Mouse (Mus musculus): ENCODE results near the gene Med24. TPM values are rescaled to one million over a fixed set of nuclear protein-coding genes. Genes with fewer than 3 reads are reported as not detected.

The Med24 gene
- polyA plus RNA-seq, 2 experiments = 43.9 to 83.4 TPM

DNA sequence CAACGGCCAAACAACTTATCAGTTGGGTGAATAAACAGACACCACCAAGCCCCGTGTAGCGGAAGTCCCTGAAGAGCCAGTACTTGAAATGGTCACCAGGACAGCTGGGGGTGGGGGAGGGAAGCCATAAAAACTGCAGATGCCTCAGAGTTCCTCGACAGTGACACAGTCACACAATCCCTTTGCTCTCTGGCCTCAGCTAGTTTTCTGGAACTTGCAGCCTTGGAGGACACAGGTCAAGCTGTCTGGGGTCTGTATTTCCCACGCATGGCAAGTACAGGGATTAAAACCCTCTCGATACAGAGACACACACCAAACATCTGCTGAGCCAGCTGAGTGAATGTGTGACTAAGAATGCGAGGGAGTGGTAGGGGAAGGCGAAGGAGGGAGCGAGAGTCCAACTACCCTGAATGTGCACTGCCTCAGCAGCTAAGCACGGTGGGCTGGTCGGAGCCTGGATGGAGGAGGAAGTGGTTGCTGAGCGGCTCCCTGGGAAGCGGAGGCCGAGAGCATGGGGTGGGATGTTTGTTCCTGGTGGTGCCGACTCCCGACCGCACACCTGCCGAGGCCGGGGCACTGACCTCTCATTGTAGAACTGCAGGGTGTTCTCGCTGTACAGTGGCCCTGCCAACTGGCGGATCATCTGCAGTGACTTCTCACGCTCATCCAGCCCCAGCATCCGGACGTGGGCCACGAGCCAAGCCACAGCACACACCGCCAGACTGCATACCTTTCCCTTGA lies 20.1 kb downstream of the Med24 start:
- H3K4me3 ChIP-seq (replicated peaks; ENCODE audit: low read length) = no peak overlapping the region
- no peaks in the 10 kb centered on the region for H3K9me3 ChIP-seq (ENCODE audit: control insufficient read depth, low read length)
- H3K27ac ChIP-seq (replicated peaks; ENCODE audit: low read depth, low read length) = no peak overlapping the region
- WGBS = 81% methylated on average over 26 of the region's 26 CpGs
- no peak for TF ChIP-seq POLR2A (IDR thresholded peaks at IDR 0.05; ENCODE audit: borderline replicate concordance, extremely low read depth, insufficient read depth, insufficient read length)
- H3K4me1 ChIP-seq (ENCODE audit: control insufficient read depth, insufficient read depth, low read length) = peaks cover 9% of the 10 kb centered on the region; the same call in 1 of the 2 replicates
- no peaks in the 10 kb centered on the region for H3K27me3 ChIP-seq (ENCODE audit: control insufficient read depth, insufficient read depth, low read length)
- H3K9ac ChIP-seq (ENCODE audit: low read depth, low read length, severe bottlenecking) = no peak overlapping the region
- DNase-seq (ENCODE audit: low spot score) = no peak
- no peak overlapping the region for H3K4me2 ChIP-seq (replicated peaks; ENCODE audit: low read depth, low read length, severe bottlenecking)
- H3K36me3 ChIP-seq (ENCODE audit: control insufficient read depth, insufficient read depth, low read length) = peaks cover 86% of the 10 kb centered on the region
- ATAC-seq (ENCODE audit: low FRiP score, low read depth) = no peak

DNA sequence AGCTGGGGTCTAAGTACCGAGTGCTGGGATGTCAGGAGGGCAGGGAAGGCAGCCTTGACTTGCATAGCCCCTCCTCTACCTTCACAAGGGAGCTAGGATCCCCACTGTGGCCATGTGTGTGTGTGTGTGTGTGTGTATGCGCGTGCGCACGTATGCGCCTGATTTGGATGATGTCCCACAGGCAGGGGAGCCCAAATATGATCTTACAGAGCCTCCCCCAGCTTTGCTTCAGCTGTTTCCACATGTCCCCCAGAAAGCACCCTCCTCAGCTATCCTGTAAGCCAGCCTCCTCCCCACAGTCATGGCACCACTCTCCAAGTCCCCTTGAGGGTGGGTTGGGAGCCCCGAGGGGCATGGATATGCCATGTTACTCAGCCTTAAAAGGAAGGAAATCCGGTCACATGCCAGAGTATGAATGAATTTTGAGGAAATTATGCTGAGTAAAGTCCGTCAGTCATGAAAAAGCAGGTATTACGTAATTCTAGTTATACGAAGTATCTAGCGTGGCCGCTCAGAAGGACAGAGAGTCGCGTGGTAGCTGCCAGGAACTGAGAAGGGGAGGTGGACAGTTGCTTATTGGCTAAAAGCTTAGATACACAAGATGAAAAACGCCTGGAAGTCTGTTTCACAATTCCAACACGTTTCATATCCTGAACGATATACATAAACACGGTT lies 20.8 kb downstream of the Med24 start:
- Histone ChIP-seq H3K9me3 (ENCODE audit: control insufficient read depth, low read length) (no peaks in the 10 kb centered on the region), H3K4me3 (replicated peaks; ENCODE audit: low read length) (no peak overlapping the region), H3K9ac (ENCODE audit: low read depth, low read length, severe bottlenecking) (no peak overlapping the region), H3K4me2 (replicated peaks; ENCODE audit: low read depth, low read length, severe bottlenecking) (no peak overlapping the region), H3K4me1 (ENCODE audit: control insufficient read depth, insufficient read depth, low read length) (peaks cover 9% of the 10 kb centered on the region; the same call in 1 of the 2 replicates), H3K36me3 (ENCODE audit: control insufficient read depth, insufficient read depth, low read length) (peaks cover 82% of the 10 kb centered on the region), H3K27ac (replicated peaks; ENCODE audit: low read depth, low read length) (no peak overlapping the region), H3K27me3 (ENCODE audit: control insufficient read depth, insufficient read depth, low read length) (no peaks in the 10 kb centered on the region)
- no peak for DNase-seq (ENCODE audit: low spot score)
- TF ChIP-seq POLR2A (IDR thresholded peaks at IDR 0.05; ENCODE audit: borderline replicate concordance, extremely low read depth, insufficient read depth, insufficient read length) = no peak
- ATAC-seq (ENCODE audit: low FRiP score, low read depth) = no peak
- 87% methylated on average over 19 of the region's 19 CpGs for WGBS

DNA sequence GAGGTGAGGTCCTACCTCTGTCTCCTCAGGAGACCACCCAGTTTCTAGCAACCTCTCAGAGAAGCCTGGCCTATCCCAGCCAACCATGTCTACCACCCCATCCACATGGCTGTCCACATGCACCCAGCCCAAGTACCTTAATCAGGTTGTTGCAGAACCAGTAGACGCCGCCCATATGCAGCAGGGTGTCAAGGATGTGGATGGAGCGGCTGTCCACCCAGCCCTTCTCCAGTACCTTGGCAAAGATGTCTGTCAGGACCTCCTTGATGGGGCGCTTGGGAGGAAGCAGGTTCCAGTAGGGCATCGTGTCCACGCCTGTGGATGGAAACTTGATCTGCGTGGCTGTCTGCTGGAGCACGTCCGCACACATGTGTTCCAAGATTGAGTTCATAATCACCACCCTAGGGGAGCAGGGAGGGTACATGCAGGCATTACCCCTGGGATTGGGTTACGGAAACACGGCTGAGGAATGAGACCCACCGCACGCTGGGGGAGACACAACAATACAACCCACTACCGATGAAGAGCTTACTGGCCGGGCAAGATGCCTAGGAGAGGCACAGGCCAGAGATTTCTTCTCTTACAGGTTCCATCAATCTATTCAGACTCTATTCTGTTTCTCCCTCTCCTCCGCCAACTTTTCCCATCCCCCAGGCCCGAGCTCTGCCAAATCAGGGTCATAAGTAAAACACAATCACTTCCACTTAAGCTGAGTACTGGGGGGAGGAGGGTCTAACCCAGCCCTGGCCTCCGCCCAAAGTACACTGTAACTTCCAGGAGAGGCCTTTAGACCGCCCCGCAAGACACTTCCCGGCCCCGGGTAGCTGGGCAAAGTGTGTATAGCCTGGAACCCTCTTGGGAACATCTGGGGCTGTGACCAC lies 21.6 kb downstream of the Med24 start:
- no peak overlapping the region for H3K4me3 ChIP-seq (replicated peaks; ENCODE audit: low read length)
- H3K9ac ChIP-seq (ENCODE audit: low read depth, low read length, severe bottlenecking) = no peak overlapping the region
- DNase-seq (ENCODE audit: low spot score) (peak; percentile 56), ATAC-seq (ENCODE audit: low FRiP score, low read depth) (no peak)
- H3K27me3 ChIP-seq (ENCODE audit: control insufficient read depth, insufficient read depth, low read length) = no peaks in the 10 kb centered on the region
- H3K9me3 ChIP-seq (ENCODE audit: control insufficient read depth, low read length) = no peaks in the 10 kb centered on the region
- 82% methylated on average over 22 of the region's 22 CpGs for WGBS
- H3K36me3 ChIP-seq (ENCODE audit: control insufficient read depth, insufficient read depth, low read length) = peaks cover 74% of the 10 kb centered on the region
- no peak overlapping the region for H3K27ac ChIP-seq (replicated peaks; ENCODE audit: low read depth, low read length)
- peaks cover 9% of the 10 kb centered on the region; the same call in 1 of the 2 replicates for H3K4me1 ChIP-seq (ENCODE audit: control insufficient read depth, insufficient read depth, low read length)
- H3K4me2 ChIP-seq (replicated peaks; ENCODE audit: low read depth, low read length, severe bottlenecking) = no peak overlapping the region
- TF ChIP-seq POLR2A (IDR thresholded peaks at IDR 0.05; ENCODE audit: borderline replicate concordance, extremely low read depth, insufficient read depth, insufficient read length) = no peak

DNA sequence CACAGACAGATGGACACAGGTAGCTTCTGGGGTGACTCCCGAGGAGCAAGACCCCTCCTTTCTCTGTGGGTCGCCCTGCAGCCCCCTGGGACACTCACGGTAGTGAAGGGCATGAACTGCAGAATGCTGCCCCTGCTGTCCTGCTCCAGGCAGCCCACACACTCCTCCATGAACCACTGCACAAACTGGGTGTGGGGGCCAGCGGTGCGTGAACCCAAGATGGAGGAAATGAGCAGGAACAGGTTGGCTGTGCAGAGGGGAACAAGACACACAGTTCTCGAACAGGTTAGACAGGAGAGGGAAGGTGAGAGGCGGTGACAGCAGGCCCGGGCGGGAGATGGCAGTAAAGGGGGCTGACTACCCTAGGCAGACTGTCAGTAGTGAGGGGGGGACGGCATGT lies 24.2 kb downstream of the Med24 start:
- Histone ChIP-seq H3K36me3 (ENCODE audit: control insufficient read depth, insufficient read depth, low read length) (peaks cover 60% of the 10 kb centered on the region), H3K4me2 (replicated peaks; ENCODE audit: low read depth, low read length, severe bottlenecking) (no peak overlapping the region), H3K27me3 (ENCODE audit: control insufficient read depth, insufficient read depth, low read length) (no peaks in the 10 kb centered on the region), H3K4me3 (replicated peaks; ENCODE audit: low read length) (no peak overlapping the region), H3K9me3 (ENCODE audit: control insufficient read depth, low read length) (no peaks in the 10 kb centered on the region), H3K27ac (replicated peaks; ENCODE audit: low read depth, low read length) (no peak overlapping the region), H3K9ac (ENCODE audit: low read depth, low read length, severe bottlenecking) (no peak overlapping the region), H3K4me1 (ENCODE audit: control insufficient read depth, insufficient read depth, low read length) (peaks cover 13% of the 10 kb centered on the region; the same call in 1 of the 2 replicates)
- ATAC-seq (ENCODE audit: low FRiP score, low read depth) (no peak), DNase-seq (ENCODE audit: low spot score) (no peak)
- TF ChIP-seq POLR2A (IDR thresholded peaks at IDR 0.05; ENCODE audit: borderline replicate concordance, extremely low read depth, insufficient read depth, insufficient read length) = no peak
- 86% methylated on average over 10 of the region's 10 CpGs for WGBS

DNA sequence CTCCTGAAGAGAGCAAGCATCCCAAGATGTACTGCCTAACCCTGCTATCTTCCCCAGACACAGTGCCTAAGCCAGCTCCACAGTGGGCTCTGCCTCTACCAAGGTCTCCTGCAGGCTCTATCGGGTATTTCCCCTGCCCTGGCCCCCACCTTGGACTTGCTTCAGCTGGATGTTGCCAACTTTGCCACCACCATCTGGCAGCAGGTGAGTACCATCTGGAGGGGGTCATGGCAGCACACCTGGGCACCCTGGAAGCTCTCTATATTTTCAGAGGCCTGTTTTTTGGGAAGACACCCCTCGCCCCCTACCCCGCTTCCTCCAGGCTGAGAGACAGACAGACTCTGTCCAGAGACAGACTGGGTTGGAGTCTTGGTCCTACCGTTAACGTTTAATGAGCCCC lies 26.9 kb downstream of the Med24 start:
- Histone ChIP-seq H3K4me2 (replicated peaks; ENCODE audit: low read depth, low read length, severe bottlenecking) (no peak overlapping the region), H3K4me1 (ENCODE audit: control insufficient read depth, insufficient read depth, low read length) (peaks cover 4% of the 10 kb centered on the region; the same call in 1 of the 2 replicates), H3K27me3 (ENCODE audit: control insufficient read depth, insufficient read depth, low read length) (no peaks in the 10 kb centered on the region), H3K36me3 (ENCODE audit: control insufficient read depth, insufficient read depth, low read length) (peaks cover 35% of the 10 kb centered on the region), H3K4me3 (replicated peaks; ENCODE audit: low read length) (no peak overlapping the region), H3K27ac (replicated peaks; ENCODE audit: low read depth, low read length) (no peak overlapping the region), H3K9ac (ENCODE audit: low read depth, low read length, severe bottlenecking) (no peak overlapping the region), H3K9me3 (ENCODE audit: control insufficient read depth, low read length) (no peaks in the 10 kb centered on the region)
- WGBS = 64% methylated on average over 4 of the region's 5 CpGs
- no peak for ATAC-seq (ENCODE audit: low FRiP score, low read depth)
- no peak for DNase-seq (ENCODE audit: low spot score)
- TF ChIP-seq POLR2A (IDR thresholded peaks at IDR 0.05; ENCODE audit: borderline replicate concordance, extremely low read depth, insufficient read depth, insufficient read length) = no peak

Measured in limb, embryonic 14.5 days (tissue).